Mouse (Mus musculus): ENCODE measurements around the gene Dennd1c.

Dennd1c gene

GRCm38 (mm10) chr17:57047406-57047805, 30.9 kb downstream of the Dennd1c start:
- peak; percentile 36 for DNase-seq

- no peak for DNase-seq
These were observed 36.8 kb downstream of the Dennd1c start, which contains the start of gene Slc25a41 for GRCm38 (mm10) chr17:57041554-57041953. TSS of gene Slc25a41 (minus strand) at chr17:57041654.

GRCm38 (mm10) chr17:57038978-57039377, 39.3 kb downstream of the Dennd1c start:
- no peak for DNase-seq

- DNase-seq: no peak
These were observed 45.5 kb downstream of the Dennd1c start for GRCm38 (mm10) chr17:57032854-57033253.

GRCm38 (mm10) chr17:57031661-57032420, 46.5 kb downstream of the Dennd1c start:
- DNase-seq: peak; percentile 98

- DNase-seq: peak; percentile 52
These were observed 47.2 kb downstream of the Dennd1c start, which contains the start of gene Khsrp for GRCm38 (mm10) chr17:57030931-57031660. TSS of gene Khsrp (minus strand) at chr17:57031522.

- no peak for DNase-seq
These were observed 48.6 kb downstream of the Dennd1c start for GRCm38 (mm10) chr17:57029691-57030090.

- no peak for DNase-seq
These were observed 50.8 kb downstream of the Dennd1c start for GRCm38 (mm10) chr17:57027471-57027870.

- no peak for DNase-seq
These were observed 57.4 kb downstream of the Dennd1c start for GRCm38 (mm10) chr17:57020960-57021359.

GRCm38 (mm10) chr17:57019693-57020092, 58.6 kb downstream of the Dennd1c start:
- DNase-seq: no peak

All from right cerebral cortex, postnatal 14 days (tissue).